Mouse (Mus musculus): Measurements from ENCODE around the gene Yju2. TPM values are rescaled to one million over a fixed set of nuclear protein-coding genes. Genes with fewer than 3 reads are reported as not detected.
"Not testable (repeated sequence)": the region's sequence is repeated elsewhere in the genome, so short reads cannot be mapped to it uniquely, and the experiment has no call there.

The Yju2 gene
- 10 to 100 TPM; 17.4 to 17.9 TPM for total RNA-seq (2021)
- long read RNA-seq, experiment 1, transcript Yju2-201 (8 exons, 1,660 nt): major isoform, 9 of 11 reads
- long read RNA-seq, experiment 1, partial matches to known transcripts: 1 of 11 reads
- long read RNA-seq, experiment 1, other reads (novel, unspliced or antisense): 1 of 11 reads
- long read RNA-seq, experiment 2, transcript Yju2-201 (8 exons, 1,660 nt): major isoform, 18 of 35 reads
- long read RNA-seq, experiment 2, partial matches to known transcripts: 16 of 35 reads
- long read RNA-seq, experiment 2, other reads (novel, unspliced or antisense): 1 of 35 reads

DNA sequence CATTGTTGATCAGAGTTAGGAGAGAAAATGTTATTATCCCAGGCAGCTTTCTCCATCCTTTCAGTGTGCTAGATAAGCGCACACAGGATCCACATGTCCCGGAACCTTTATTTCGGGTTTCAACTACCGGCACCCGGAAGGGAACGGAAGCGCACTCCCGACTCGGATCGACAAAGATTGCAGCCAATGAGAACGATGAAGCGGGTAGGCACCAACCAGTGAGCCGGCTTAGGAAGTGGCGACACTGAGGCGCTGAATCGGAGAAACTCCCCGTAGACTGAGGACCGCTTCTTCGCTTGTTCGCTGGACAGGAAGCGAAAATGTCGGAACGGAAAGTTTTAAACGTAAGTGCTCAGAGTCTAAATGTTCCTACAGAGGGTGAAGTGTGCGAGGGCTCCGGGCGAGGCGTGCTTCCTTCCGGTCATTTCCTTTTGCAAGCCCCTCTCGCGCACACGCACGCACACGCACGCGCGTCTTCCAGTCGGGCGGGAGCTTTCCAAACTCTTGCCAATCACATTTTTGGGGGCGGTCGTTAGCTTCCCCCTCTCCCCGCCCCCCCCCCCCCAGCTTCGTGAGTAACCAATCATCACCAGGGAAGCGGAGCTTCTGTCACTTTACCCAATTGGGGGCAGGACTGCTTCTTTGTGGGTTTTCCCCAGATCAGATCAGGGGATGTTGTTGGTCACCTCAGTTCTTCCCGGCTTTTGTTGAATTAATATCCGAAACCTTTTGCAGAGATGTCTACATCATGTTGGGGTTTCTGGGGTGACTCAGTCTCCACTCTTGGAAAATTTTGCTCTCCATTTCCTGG, at the start of gene Yju2:
Gene Yju2, plus strand, starts transcription at position 182 of the 811 bp plus-strand sequence.
- DNase-seq (ENCODE audit: low spot score in 2 of 2): peak; percentile 88 to 91

GRCm38 (mm10) chr17:55931553-55932502, 27.1 kb upstream of the Yju2 start:
- peak in 1 of 2 experiments; percentile 27 for DNase-seq (ENCODE audit: low spot score in 2 of 2)

- no peak for DNase-seq (ENCODE audit: low spot score in 2 of 2)
These were observed 26.3 kb upstream of the Yju2 start for GRCm38 (mm10) chr17:55932635-55933034.

GRCm38 (mm10) chr17:55933191-55933590, 25.7 kb upstream of the Yju2 start:
- DNase-seq (ENCODE audit: low spot score in 2 of 2): no peak

DNA sequence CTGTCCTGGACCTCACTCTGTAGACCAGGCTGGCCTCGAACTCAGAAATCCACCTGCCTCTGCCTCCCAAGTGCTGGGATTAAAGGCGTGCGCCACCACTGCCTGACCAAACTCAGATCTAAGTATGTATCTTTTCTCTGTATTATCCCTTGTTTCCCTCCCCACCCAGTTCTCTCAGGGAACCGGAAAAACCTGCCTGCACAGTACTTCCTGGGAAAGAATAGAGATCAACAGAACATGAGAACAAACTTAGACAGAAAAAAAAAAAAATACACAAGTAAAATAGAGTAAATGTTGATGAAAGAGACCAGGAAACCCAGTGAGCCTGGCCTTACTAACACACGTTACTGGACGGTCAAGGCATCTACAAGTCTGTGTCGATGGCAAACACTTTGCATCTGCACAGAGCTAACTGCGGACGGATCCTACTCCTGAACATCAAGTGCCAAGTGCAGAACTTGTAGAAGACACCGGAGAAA, 14.5 kb upstream of the Yju2 start:
- DNase-seq (ENCODE audit: low spot score in 2 of 2): not testable (repeated sequence)

GRCm38 (mm10) chr17:55944866-55945682, 13.8 kb upstream of the Yju2 start:
- peak; percentile 82 to 85 for DNase-seq (ENCODE audit: low spot score in 2 of 2)

DNA sequence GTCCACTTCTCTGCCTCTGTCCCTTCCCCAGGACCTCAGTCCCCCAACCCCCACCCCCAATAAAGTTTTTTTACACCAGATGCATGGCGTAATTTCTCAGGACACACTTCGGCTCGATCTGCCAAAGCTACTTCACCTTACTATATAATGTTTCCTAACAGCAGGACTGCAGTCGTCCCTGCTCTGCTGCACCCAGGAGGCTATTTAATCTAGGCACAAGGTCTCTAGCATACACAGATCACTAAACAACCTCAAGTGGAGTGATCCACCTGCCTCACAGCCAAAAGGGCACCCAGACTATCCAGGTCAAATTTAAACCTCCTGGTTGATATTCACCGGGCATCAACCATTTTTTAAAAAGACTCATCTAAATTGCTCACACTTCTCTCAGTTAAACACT, 13.2 kb upstream of the Yju2 start:
- DNase-seq (ENCODE audit: low spot score in 2 of 2): no peak

- no peak for DNase-seq (ENCODE audit: low spot score in 2 of 2)
These were observed 10.3 kb upstream of the Yju2 start for GRCm38 (mm10) chr17:55948647-55949046.

DNA sequence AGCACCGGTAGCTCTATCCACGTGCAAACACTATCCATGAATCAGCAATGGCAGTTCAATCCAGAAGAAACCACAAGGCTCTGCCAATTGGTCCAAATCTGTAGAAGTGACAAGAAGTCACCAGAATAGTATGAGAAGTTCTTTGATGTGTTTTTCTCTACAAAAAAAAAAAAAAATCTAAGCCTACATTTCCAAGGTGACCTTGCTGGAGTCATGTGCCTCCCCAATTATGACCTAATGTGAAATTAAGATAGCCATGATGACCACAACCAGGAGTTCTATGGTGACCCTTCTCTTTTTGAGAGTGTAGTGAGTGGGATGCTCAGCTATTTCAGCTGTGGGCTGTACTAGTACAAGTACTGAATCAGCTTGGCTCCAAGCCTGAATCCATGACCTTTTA, 9.5 kb upstream of the Yju2 start, which contains the start of gene Zfp119b:
Gene Zfp119b, minus strand, starts transcription at position 101 of the 400 bp plus-strand sequence.
- no peak for DNase-seq (ENCODE audit: low spot score in 2 of 2)

DNA sequence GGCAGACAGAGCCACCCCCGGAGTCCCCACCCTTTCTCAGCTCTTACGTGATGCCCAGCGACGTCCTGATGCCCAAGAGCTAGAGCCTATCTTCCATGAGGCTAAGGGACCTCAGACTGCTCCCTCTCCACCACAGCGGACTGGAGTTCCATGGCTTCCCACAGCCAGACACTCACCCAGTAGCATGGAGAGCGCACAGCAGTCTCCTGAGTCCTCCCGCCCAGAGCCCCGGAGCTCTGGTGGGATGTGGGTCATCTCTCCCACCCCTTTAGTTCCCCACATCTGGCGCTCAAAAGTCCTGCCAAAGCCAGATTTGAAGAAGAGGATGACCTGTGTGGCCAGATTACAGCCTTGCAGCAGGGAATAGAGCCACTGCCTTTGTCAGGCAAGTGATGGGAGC, 8.3 kb upstream of the Yju2 start:
- DNase-seq (ENCODE audit: low spot score in 2 of 2): no peak

GRCm38 (mm10) chr17:55952041-55952440, 6.9 kb upstream of the Yju2 start:
- no peak for DNase-seq (ENCODE audit: low spot score in 2 of 2)

DNA sequence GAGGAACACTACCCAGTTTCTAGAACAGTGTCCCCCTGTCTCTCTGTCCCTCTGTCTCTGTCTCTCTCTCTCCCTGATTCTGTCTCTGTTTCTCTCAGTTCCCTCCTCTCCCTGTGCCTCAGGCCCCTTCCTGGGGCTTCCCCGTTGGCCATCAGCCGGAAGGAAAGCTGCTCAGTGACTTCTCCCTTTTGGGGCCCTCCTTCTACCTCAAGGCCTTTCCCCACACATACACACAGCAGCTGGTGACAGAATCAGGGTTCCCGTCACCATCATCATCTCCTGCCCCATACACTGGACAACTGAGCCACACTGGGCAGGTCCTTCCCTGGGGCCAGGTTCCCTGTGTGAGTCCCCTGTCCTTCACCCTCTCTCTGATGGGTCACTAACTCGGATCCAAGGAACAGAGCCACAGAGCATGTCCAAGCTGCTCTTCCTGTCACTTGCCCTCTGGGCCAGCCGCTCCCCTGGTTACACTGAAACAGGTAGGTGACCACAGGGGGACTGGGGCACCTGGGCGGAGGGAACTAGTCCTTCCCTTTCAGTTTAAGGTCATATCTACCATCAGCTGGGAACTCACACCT, 6.4 kb upstream of the Yju2 start, which contains the start of gene Ebi3:
Gene Ebi3, plus strand, starts transcription at position 194 of the 581 bp plus-strand sequence.
- no peak for DNase-seq (ENCODE audit: low spot score in 2 of 2)

DNA sequence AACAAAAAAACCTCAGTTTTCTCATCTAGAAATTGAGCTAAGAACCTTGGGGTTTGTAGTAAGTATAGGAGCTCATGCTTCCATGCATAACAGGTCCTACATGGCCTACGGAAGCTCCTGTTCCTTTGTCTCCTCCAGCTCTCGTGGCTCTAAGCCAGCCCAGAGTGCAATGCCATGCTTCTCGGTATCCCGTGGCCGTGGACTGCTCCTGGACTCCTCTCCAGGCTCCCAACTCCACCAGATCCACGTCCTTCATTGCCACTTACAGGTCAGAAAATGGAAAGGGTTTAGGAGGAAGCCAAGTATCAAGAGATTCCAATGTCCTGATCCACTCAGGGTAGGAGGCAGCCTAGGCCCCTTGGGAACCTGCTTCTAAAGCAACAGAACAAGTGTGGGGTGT, 5.1 kb upstream of the Yju2 start:
- DNase-seq (ENCODE audit: low spot score in 2 of 2): no peak

DNA sequence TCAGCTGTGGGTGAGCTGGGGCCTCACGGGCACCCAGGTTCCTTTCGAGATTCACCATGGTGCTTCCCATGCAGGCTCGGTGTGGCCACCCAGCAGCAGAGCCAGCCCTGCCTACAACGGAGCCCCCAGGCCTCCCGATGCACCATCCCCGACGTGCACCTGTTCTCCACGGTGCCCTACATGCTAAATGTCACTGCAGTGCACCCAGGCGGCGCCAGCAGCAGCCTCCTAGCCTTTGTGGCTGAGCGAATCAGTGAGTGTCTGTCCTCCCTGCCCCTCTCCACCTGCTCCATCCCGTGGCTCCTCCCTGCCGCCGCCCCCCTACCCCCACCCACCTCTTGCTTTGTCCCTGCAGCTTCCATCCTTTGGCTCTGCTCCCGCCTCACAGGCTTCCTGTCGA, 4.7 kb upstream of the Yju2 start:
- DNase-seq (ENCODE audit: low spot score in 2 of 2): no peak

- no peak for DNase-seq (ENCODE audit: low spot score in 2 of 2)
These were observed 2.8 kb upstream of the Yju2 start for GRCm38 (mm10) chr17:55956129-55956528.

DNA sequence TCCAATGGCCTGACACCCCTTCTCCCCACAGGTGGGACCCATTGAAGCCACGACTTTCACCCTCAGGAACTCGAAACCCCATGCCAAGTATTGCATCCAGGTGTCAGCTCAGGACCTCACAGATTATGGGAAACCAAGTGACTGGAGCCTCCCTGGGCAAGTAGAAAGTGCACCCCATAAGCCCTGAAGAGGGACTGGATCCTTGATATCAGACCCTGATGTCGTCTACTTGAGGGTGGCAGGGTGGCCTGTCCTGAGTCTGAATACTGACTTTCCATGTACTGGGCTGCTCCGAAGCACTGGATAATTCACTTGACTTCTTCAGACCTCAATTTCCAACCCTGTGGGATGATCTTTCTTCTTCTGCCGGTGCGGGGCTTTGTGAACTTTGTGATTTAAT, 2.3 kb upstream of the Yju2 start:
- no peak for DNase-seq (ENCODE audit: low spot score in 2 of 2)

DNA sequence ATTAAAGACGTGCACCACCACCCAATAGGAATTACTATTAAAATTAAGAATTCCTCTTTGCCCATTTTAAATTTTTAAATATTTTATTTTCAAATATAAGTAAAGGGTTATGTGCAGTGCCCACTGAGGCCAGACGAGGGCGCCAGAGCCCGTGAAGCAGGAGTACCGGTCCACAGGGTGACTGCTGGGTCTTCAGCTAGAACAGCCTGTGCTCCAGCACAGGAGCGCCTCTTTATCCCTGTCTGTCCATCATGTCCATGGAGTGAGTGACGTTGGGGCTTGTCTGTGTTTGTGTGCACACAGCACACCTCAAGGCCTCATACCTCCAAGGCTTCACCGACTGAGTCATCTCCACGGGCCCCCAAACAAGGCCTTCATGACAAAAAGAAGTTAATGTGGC, 1.7 kb upstream of the Yju2 start:
- DNase-seq (ENCODE audit: low spot score in 2 of 2): peak; percentile 69 to 78

DNA sequence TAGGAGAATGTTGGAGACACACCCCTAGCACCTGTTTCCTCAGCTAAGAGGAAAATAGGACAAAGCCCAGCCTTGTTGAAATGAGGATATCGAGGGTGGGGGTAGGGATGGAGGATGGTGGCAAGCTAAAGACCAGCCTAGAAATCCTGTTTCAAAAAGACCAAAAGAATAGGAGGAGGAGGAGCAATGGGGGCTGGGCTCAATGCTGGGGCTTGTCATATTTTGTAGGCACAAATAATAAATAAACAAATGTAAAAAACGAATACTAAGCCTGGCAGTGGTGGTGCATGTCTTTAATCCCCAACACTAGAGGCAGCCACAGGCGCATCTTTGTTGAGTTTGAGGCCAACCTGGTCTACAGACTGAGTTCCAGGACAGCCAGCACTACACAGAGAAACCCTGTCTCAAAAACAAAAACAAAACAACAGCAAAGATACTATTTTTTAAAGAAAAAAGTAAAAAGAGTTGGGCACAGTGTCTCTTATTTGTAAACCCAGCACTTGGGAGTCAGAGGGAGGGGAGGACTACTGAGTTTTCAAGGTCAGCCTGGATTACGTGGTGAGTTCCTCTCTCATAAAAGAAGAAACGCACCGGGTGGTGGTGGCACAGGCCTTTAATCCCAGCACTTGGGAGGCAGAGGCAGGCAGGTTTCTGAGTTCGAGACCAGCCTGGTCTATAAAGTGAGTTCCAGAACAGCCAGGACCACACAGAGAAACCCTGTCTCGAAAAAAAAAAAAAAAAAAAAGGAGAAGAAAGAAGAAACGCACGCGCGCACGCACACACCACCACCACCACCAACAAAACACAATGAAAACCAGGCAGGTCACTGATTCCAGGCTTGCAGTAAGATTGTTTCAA, 944 bp upstream of the Yju2 start:
- no peak for DNase-seq (ENCODE audit: low spot score in 2 of 2)

- DNase-seq (ENCODE audit: low spot score in 2 of 2): no peak
These were observed 364 bp upstream of the Yju2 start for GRCm38 (mm10) chr17:55958584-55958886.

Measured in adrenal gland, adult 18-20 months (tissue).